Mouse (Mus musculus) forebrain, embryonic 15.5 days (tissue): ENCODE measurements at regions not wholly inside any gene's neighbourhood (a gene's known extent, or its start where the extent isn't known, plus 50 kb on each side); places are given as distances from the start of the nearest gene placed in this dataset.

ENCODE experiments used
- ATAC-seq: fragments of 200-750 bp; cut with Nextera tagmentation; replicated peaks from 2 replicates; pipeline ENCODE4 v1.8.0; 2017; ENCODE audit warnings: mild to moderate bottlenecking, moderate TSS enrichment, moderate library complexity
- H3K27ac ChIP-seq: fragments of 300-500 bp; sonication (generic); replicated peaks from 2 replicates; pipeline ENCODE4 v1.5.1; 2015; ENCODE audit warnings: mild to moderate bottlenecking, inconsistent platforms
- H3K27me3 ChIP-seq: fragments of 300-500 bp; sonication (generic); 2 replicates; pipeline ENCODE4 v1.6.1; 2015; ENCODE audit warnings: inconsistent platforms
- H3K36me3 ChIP-seq: fragments of 300-500 bp; sonication (generic); 2 replicates; pipeline ENCODE4 v1.6.1; 2015; ENCODE audit warnings: mild to moderate bottlenecking, inconsistent platforms
- H3K4me1 ChIP-seq: fragments of 300-500 bp; sonication (generic); 2 replicates; pipeline ENCODE4 v1.6.1; 2015; ENCODE audit warnings: inconsistent platforms
- H3K4me2 ChIP-seq: fragments of 300-500 bp; sonication (generic); replicated peaks from 2 replicates; pipeline ENCODE4 v1.6.1; 2015; ENCODE audit warnings: mild to moderate bottlenecking, inconsistent platforms
- H3K4me3 ChIP-seq: fragments of 300-500 bp; sonication (generic); 2 replicates; pipeline ENCODE4 v1.5.1; 2015; ENCODE audit warnings: mild to moderate bottlenecking, inconsistent platforms
- H3K9ac ChIP-seq: fragments of 300-500 bp; sonication (generic); replicated peaks from 2 replicates; pipeline ENCODE4 v1.6.1; 2015; ENCODE audit warnings: mild to moderate bottlenecking, inconsistent platforms
- H3K9me3 ChIP-seq: fragments of 300-500 bp; sonication (generic); 2 replicates; pipeline ENCODE4 v1.6.1; 2016; ENCODE audit warnings: inconsistent platforms
- WGBS: fragments of 180-500 bp; shearing (Covaris S2); methylation state at CpG from one replicate; pipeline ENCODE4 v1.1.7; 2015; ENCODE audit warnings: mixed read lengths; 5-methylcytosine and 5-hydroxymethylcytosine counted together

GRCm38 (mm10) chr1:5315839-5316238 is 508.1 kb downstream of the Gm37988 start:
- no peak overlapping the region for H3K4me3 ChIP-seq
- no peak for ATAC-seq
- H3K27me3 ChIP-seq = no peaks in the 10 kb centered on the region
- H3K9me3 ChIP-seq = no peaks in the 10 kb centered on the region; the same call in 1 of the 2 replicates
- no peak overlapping the region for H3K4me2 ChIP-seq
- 87% methylated on average over 2 of the region's 2 CpGs for WGBS
- no peaks in the 10 kb centered on the region for H3K36me3 ChIP-seq
- no peak overlapping the region for H3K27ac ChIP-seq
- no peak overlapping the region for H3K9ac ChIP-seq
- H3K4me1 ChIP-seq = no peaks in the 10 kb centered on the region

GRCm38 (mm10) chr1:5317088-5317487 is 509.4 kb downstream of the Gm37988 start:
- Histone ChIP-seq H3K9me3 (no peaks in the 10 kb centered on the region), H3K27ac (no peak overlapping the region), H3K4me1 (no peaks in the 10 kb centered on the region), H3K9ac (no peak overlapping the region), H3K36me3 (no peaks in the 10 kb centered on the region), H3K27me3 (no peaks in the 10 kb centered on the region), H3K4me3 (no peak overlapping the region), H3K4me2 (no peak overlapping the region)
- 91% methylated on average over 1 of the region's 1 CpGs for WGBS
- ATAC-seq = no peak

GRCm38 (mm10) chr1:5326311-5326710 is 518.6 kb downstream of the Gm37988 start:
- no peak for ATAC-seq
- Histone ChIP-seq H3K9me3 (0 out of 2 replicates have a peak, but pooled peaks cover 6% of the 10 kb centered on the region), H3K4me1 (no peaks in the 10 kb centered on the region), H3K27ac (no peak overlapping the region), H3K4me2 (no peak overlapping the region), H3K4me3 (no peak overlapping the region), H3K9ac (no peak overlapping the region), H3K27me3 (no peaks in the 10 kb centered on the region), H3K36me3 (no peaks in the 10 kb centered on the region)
